ENCODE assay signal across 21 mouse cellular contexts in the genomic region with DNA sequence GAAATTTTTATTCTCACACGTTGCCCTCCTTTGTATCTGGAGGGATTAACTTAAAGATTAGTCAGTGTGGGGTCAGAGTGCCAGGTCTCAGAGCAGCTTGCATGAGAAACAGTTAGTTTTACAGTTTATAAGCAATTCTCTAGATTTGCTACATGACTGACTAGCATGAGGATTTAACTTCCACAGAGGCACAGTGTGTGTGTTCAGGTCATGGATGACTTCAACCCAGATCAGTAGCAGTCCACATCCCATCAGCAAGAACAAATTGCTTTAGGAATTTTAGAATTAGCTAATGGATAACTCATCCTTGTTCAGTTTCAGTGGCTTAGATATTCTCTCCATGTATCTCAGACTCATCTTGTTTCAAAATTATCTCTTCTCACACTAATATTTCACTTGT.
DNase-seq lines count a peak whose midpoint lies in the region; ATAC-seq lines count a peak whose summit lies in the region.
"Had no signal": no experiment of that assay in that cellular context is flagged by ENCODE, and none has a peak within 500 bp of the region (broad histone marks: within the 10 kb centered on the region; RNA-seq: fewer than 3 reads in every experiment).

No protein-coding gene starts in this region.

- H3K36me3 ChIP-seq in kidney, embryonic 15.5 days: no peaks in the 10 kb centered on the region
- no peaks in the 10 kb centered on the region for H3K36me3 ChIP-seq in kidney, embryonic 16.5 days (ENCODE audit: insufficient read depth, low read length)
- H3K36me3 ChIP-seq: G1E had no signal

- peak; percentile 54; the same call in 1 of the 2 replicates for ATAC-seq in kidney, embryonic 15.5 days (replicated peaks; ENCODE audit: low FRiP score)
- ATAC-seq in kidney, embryonic 16.5 days (ENCODE audit: low FRiP score, low TSS enrichment): peak; percentile 63
- ATAC-seq: activated CD4-positive, CD25-positive, alpha-beta regulatory T cell, adult 4 months; CD4-positive, CD25-positive, alpha-beta regulatory T cell, adult 4 months; Patski had no signal

- peak; percentile 0 for DNase-seq in kidney, adult 9 months
- DNase-seq in kidney, postnatal 25 days: no peak
- no peak for DNase-seq in kidney, adult 8-10 months
- no peak for DNase-seq in kidney, postnatal 14 days
- DNase-seq: adrenal gland, adult 2 months; adrenal gland, adult 8-10 months; adrenal gland, postnatal 10 days; adrenal gland, postnatal 14 days; adrenal gland, postnatal 25 days; adrenal gland, postnatal 36 days; B cell, adult 2 months; cerebellum, adult 11 months; cerebellum, adult 11-12 months; cerebellum, adult 18-20 months had no signal

- WGBS in kidney, embryonic 15.5 days: 45% methylated on average over 1 of the region's 1 CpGs
- WGBS in kidney, embryonic 16.5 days: 45% methylated on average over 1 of the region's 1 CpGs

- no peaks in the 10 kb centered on the region for H3K27me3 ChIP-seq in kidney, embryonic 15.5 days
- H3K27me3 ChIP-seq in kidney, embryonic 16.5 days (ENCODE audit: insufficient read depth, low read length): no peaks in the 10 kb centered on the region
- H3K27me3 ChIP-seq: CH12.LX, Patski had no signal

- H3K9me3 ChIP-seq in kidney, embryonic 15.5 days (replicated peaks): no peaks in the 10 kb centered on the region
- H3K9me3 ChIP-seq in kidney, embryonic 16.5 days (ENCODE audit: low read length): no peaks in the 10 kb centered on the region
- H3K9me3 ChIP-seq: G1E had no signal

- no peaks in the 10 kb centered on the region for H3K4me1 ChIP-seq in kidney, embryonic 15.5 days
- no peaks in the 10 kb centered on the region for H3K4me1 ChIP-seq in kidney, embryonic 16.5 days (ENCODE audit: insufficient read depth, low read length)

- no peak overlapping the region for H3K27ac ChIP-seq in kidney, embryonic 15.5 days
- no peak overlapping the region for H3K27ac ChIP-seq in kidney, embryonic 16.5 days (ENCODE audit: low read length)

- H3K4me3 ChIP-seq in kidney, embryonic 15.5 days (replicated peaks): no peak overlapping the region
- H3K4me3 ChIP-seq in kidney, embryonic 16.5 days (ENCODE audit: low read length): no peak overlapping the region

- no peak overlapping the region for H3K9ac ChIP-seq in kidney, embryonic 15.5 days
- H3K9ac ChIP-seq in kidney, embryonic 16.5 days (replicated peaks; ENCODE audit: low read length): no peak overlapping the region

- H3K4me2 ChIP-seq in kidney, embryonic 15.5 days: no peak overlapping the region
- H3K4me2 ChIP-seq in kidney, embryonic 16.5 days (replicated peaks; ENCODE audit: low read depth, low read length): no peak overlapping the region
